Mouse (Mus musculus): ENCODE measurements at regions not wholly inside any gene's neighbourhood (a gene's known extent, or its start where the extent isn't known, plus 50 kb on each side); places are given as distances from the start of the nearest gene placed in this dataset.
A peak's percentile ranks its signal among the peaks of the same experiment; 100 is the strongest.
"Not testable (repeated sequence)": the region's sequence is repeated elsewhere in the genome, so short reads cannot be mapped to it uniquely, and the experiment has no call there.

- H3K9ac ChIP-seq, result no peak overlapping the region
- H3K4me3 ChIP-seq (replicated peaks), result no peak overlapping the region
- no peak for ATAC-seq (ENCODE audit: insufficient read depth)
- H3K36me3 ChIP-seq (replicated peaks), result no peaks in the 10 kb centered on the region
- WGBS (ENCODE audit: insufficient replicate concordance), result 69% methylated on average over 11 of the region's 11 CpGs
- no peak overlapping the region for H3K4me2 ChIP-seq
- no peaks in the 10 kb centered on the region for H3K4me1 ChIP-seq (replicated peaks)
- no peaks in the 10 kb centered on the region for H3K27me3 ChIP-seq
- no peaks in the 10 kb centered on the region for H3K9me3 ChIP-seq (replicated peaks)
- no peak overlapping the region for H3K27ac ChIP-seq (replicated peaks)
Observed at GRCm38 (mm10) chr5:67487965-67488409, 59.9 kb upstream of the Bend4 start.

GRCm38 (mm10) chr5:67490709-67491108 lies 62.6 kb upstream of the Bend4 start:
- H3K4me1 ChIP-seq (replicated peaks); H3K36me3 ChIP-seq (replicated peaks); H3K9ac ChIP-seq; H3K27me3 ChIP-seq; H3K4me3 ChIP-seq (replicated peaks); H3K27ac ChIP-seq (replicated peaks); H3K4me2 ChIP-seq; ATAC-seq (ENCODE audit: insufficient read depth); H3K9me3 ChIP-seq (replicated peaks): not testable (repeated sequence)

GRCm38 (mm10) chr5:67492893-67493302 lies 64.8 kb upstream of the Bend4 start:
- no peaks in the 10 kb centered on the region for H3K4me1 ChIP-seq (replicated peaks)
- H3K36me3 ChIP-seq (replicated peaks), result no peaks in the 10 kb centered on the region
- H3K4me3 ChIP-seq (replicated peaks), result no peak overlapping the region
- H3K9me3 ChIP-seq (replicated peaks), result no peaks in the 10 kb centered on the region
- no peak overlapping the region for H3K9ac ChIP-seq
- no peak overlapping the region for H3K27ac ChIP-seq (replicated peaks)
- 61% methylated on average over 9 of the region's 9 CpGs for WGBS (ENCODE audit: insufficient replicate concordance)
- ATAC-seq (ENCODE audit: insufficient read depth), result no peak
- H3K4me2 ChIP-seq, result no peak overlapping the region
- H3K27me3 ChIP-seq, result no peaks in the 10 kb centered on the region

- Histone ChIP-seq H3K4me1 (replicated peaks) (no peaks in the 10 kb centered on the region), H3K27me3 (no peaks in the 10 kb centered on the region), H3K4me2 (no peak overlapping the region), H3K4me3 (replicated peaks) (no peak overlapping the region), H3K36me3 (replicated peaks) (no peaks in the 10 kb centered on the region), H3K27ac (replicated peaks) (no peak overlapping the region), H3K9me3 (replicated peaks) (no peaks in the 10 kb centered on the region), H3K9ac (no peak overlapping the region)
- no peak for ATAC-seq (ENCODE audit: insufficient read depth)
- WGBS (ENCODE audit: insufficient replicate concordance), result 70% methylated on average over 7 of the region's 7 CpGs
Observed at GRCm38 (mm10) chr5:67496710-67497109, 68.6 kb upstream of the Bend4 start.

GRCm38 (mm10) chr5:67520251-67520650 lies 87.4 kb upstream of the Shisa3 start:
- WGBS (ENCODE audit: insufficient replicate concordance), result 75% methylated on average over 5 of the region's 5 CpGs
- Histone ChIP-seq H3K4me1 (replicated peaks) (no peaks in the 10 kb centered on the region), H3K27ac (replicated peaks) (no peak overlapping the region), H3K36me3 (replicated peaks) (no peaks in the 10 kb centered on the region), H3K27me3 (no peaks in the 10 kb centered on the region), H3K4me2 (no peak overlapping the region), H3K9ac (no peak overlapping the region), H3K9me3 (replicated peaks) (no peaks in the 10 kb centered on the region), H3K4me3 (replicated peaks) (no peak overlapping the region)
- ATAC-seq (ENCODE audit: insufficient read depth), result no peak

GRCm38 (mm10) chr5:67521423-67521912 lies 86.2 kb upstream of the Shisa3 start:
- Histone ChIP-seq H3K4me1 (replicated peaks) (no peaks in the 10 kb centered on the region), H3K4me3 (replicated peaks) (no peak overlapping the region), H3K9ac (no peak overlapping the region), H3K9me3 (replicated peaks) (no peaks in the 10 kb centered on the region), H3K4me2 (no peak overlapping the region), H3K36me3 (replicated peaks) (no peaks in the 10 kb centered on the region), H3K27me3 (no peaks in the 10 kb centered on the region), H3K27ac (replicated peaks) (no peak overlapping the region)
- ATAC-seq (ENCODE audit: insufficient read depth), result no peak
- 45% methylated on average over 3 of the region's 3 CpGs for WGBS (ENCODE audit: insufficient replicate concordance)

- H3K27me3 ChIP-seq, result no peaks in the 10 kb centered on the region
- 45% methylated on average over 5 of the region's 5 CpGs for WGBS (ENCODE audit: insufficient replicate concordance)
Observed at GRCm38 (mm10) chr5:67530149-67530548, 77.5 kb upstream of the Shisa3 start.

GRCm38 (mm10) chr5:67530957-67531356 lies 76.7 kb upstream of the Shisa3 start:
- Histone ChIP-seq H3K27me3 (no peaks in the 10 kb centered on the region), H3K36me3 (replicated peaks) (no peaks in the 10 kb centered on the region), H3K9me3 (replicated peaks) (no peaks in the 10 kb centered on the region), H3K9ac (no peak overlapping the region), H3K4me2 (no peak overlapping the region), H3K4me3 (replicated peaks) (no peak overlapping the region), H3K27ac (replicated peaks) (no peak overlapping the region), H3K4me1 (replicated peaks) (0 out of 2 replicates have a peak, but pooled peaks cover 4% of the 10 kb centered on the region)
- WGBS (ENCODE audit: insufficient replicate concordance), result 33% methylated on average over 8 of the region's 8 CpGs
- ATAC-seq (ENCODE audit: insufficient read depth), result no peak

More at GRCm38 (mm10) chr5:67530149-67530548, 77.5 kb upstream of the Shisa3 start:
- 0 out of 2 replicates have a peak, but pooled peaks cover 4% of the 10 kb centered on the region for H3K4me1 ChIP-seq (replicated peaks)
- H3K4me2 ChIP-seq, result no peak overlapping the region
- no peak overlapping the region for H3K27ac ChIP-seq (replicated peaks)
- H3K9ac ChIP-seq, result no peak overlapping the region
- H3K4me3 ChIP-seq (replicated peaks), result no peak overlapping the region
- H3K36me3 ChIP-seq (replicated peaks), result no peaks in the 10 kb centered on the region
- ATAC-seq (ENCODE audit: insufficient read depth), result no peak
- H3K9me3 ChIP-seq (replicated peaks), result no peaks in the 10 kb centered on the region

- Histone ChIP-seq H3K36me3 (replicated peaks) (no peaks in the 10 kb centered on the region), H3K9me3 (replicated peaks) (no peaks in the 10 kb centered on the region), H3K27ac (replicated peaks) (no peak overlapping the region), H3K27me3 (no peaks in the 10 kb centered on the region), H3K4me2 (peak overlapping the region; percentile 18; the same call in 1 of the 2 replicates), H3K4me3 (replicated peaks) (no peak overlapping the region), H3K4me1 (replicated peaks) (0 out of 2 replicates have a peak, but pooled peaks cover 4% of the 10 kb centered on the region), H3K9ac (no peak overlapping the region)
- ATAC-seq (ENCODE audit: insufficient read depth), result no peak
- 4% methylated on average over 12 of the region's 12 CpGs for WGBS (ENCODE audit: insufficient replicate concordance)
Observed at GRCm38 (mm10) chr5:67532351-67532750, 75.3 kb upstream of the Shisa3 start.

GRCm38 (mm10) chr5:67532756-67533255 lies 74.9 kb upstream of the Shisa3 start:
- Histone ChIP-seq H3K9me3 (replicated peaks) (no peaks in the 10 kb centered on the region), H3K27me3 (no peaks in the 10 kb centered on the region), H3K4me2 (peak overlapping the region; percentile 18; the same call in 1 of the 2 replicates), H3K9ac (no peak overlapping the region), H3K4me1 (replicated peaks) (0 out of 2 replicates have a peak, but pooled peaks cover 4% of the 10 kb centered on the region), H3K4me3 (replicated peaks) (no peak overlapping the region), H3K27ac (replicated peaks) (no peak overlapping the region), H3K36me3 (replicated peaks) (no peaks in the 10 kb centered on the region)
- WGBS (ENCODE audit: insufficient replicate concordance), result 49% methylated on average over 15 of the region's 15 CpGs
- ATAC-seq (ENCODE audit: insufficient read depth), result no peak

- Histone ChIP-seq H3K9me3 (replicated peaks) (no peaks in the 10 kb centered on the region), H3K4me2 (no peak overlapping the region), H3K27ac (replicated peaks) (no peak overlapping the region), H3K4me1 (replicated peaks) (0 out of 2 replicates have a peak, but pooled peaks cover 4% of the 10 kb centered on the region), H3K4me3 (replicated peaks) (no peak overlapping the region), H3K9ac (no peak overlapping the region), H3K27me3 (no peaks in the 10 kb centered on the region), H3K36me3 (replicated peaks) (no peaks in the 10 kb centered on the region)
- WGBS (ENCODE audit: insufficient replicate concordance), result 72% methylated on average over 7 of the region's 7 CpGs
- ATAC-seq (ENCODE audit: insufficient read depth), result no peak
Observed at GRCm38 (mm10) chr5:67534056-67534455, 73.6 kb upstream of the Shisa3 start.

- 60% methylated on average over 5 of the region's 5 CpGs for WGBS (ENCODE audit: insufficient replicate concordance)
Observed at GRCm38 (mm10) chr5:67537990-67538389, 69.7 kb upstream of the Shisa3 start.

More at GRCm38 (mm10) chr5:67537990-67538389, 69.7 kb upstream of the Shisa3 start:
- 0 out of 2 replicates have a peak, but pooled peaks cover under 1% of the 10 kb centered on the region for H3K4me1 ChIP-seq (replicated peaks)
- no peak overlapping the region for H3K4me3 ChIP-seq (replicated peaks)
- no peaks in the 10 kb centered on the region for H3K36me3 ChIP-seq (replicated peaks)
- ATAC-seq (ENCODE audit: insufficient read depth), result no peak
- no peak overlapping the region for H3K27ac ChIP-seq (replicated peaks)
- H3K9ac ChIP-seq, result no peak overlapping the region
- H3K27me3 ChIP-seq, result no peaks in the 10 kb centered on the region
- no peaks in the 10 kb centered on the region for H3K9me3 ChIP-seq (replicated peaks)
- H3K4me2 ChIP-seq, result no peak overlapping the region
